Mouse (Mus musculus) erythroblast, embryonic 14.5 days (primary cell): ENCODE data around the gene Gon7.

Source experiments
- GATA1 ChIP-seq: IDR thresholded peaks from 2 replicates; pipeline ENCODE4 v1.6.1; 2012; ENCODE audit warnings: low read length, inconsistent platforms, mixed read lengths
- TAL1 ChIP-seq: IDR thresholded peaks from 3 replicates; pipeline ENCODE4 v1.6.1; 2012; ENCODE audit warnings: low read length, inconsistent platforms, mixed read lengths

- TF ChIP-seq GATA1 (no peak), TAL1 (no peak)
Observed at GRCm38 (mm10) chr12:102784899-102785592, 27.4 kb upstream of the Gon7 start.
